Mouse (Mus musculus) inflammation-experienced regulatory T-cells (primary cell): Measurements from ENCODE around the gene Krtap14. TPM values are rescaled to one million over a fixed set of nuclear protein-coding genes. Genes with fewer than 3 reads are reported as not detected.

ENCODE experiments used
- polyA plus RNA-seq, 2 experiments: library from polyadenylated mRNA; unstranded; fragments of 100-300 nt; shearing (Covaris generic); gene quantifications; one replicate each; pipeline ENCODE4 v1.2.1; 2017

The Krtap14 gene
- polyA plus RNA-seq: not detected

DNA sequence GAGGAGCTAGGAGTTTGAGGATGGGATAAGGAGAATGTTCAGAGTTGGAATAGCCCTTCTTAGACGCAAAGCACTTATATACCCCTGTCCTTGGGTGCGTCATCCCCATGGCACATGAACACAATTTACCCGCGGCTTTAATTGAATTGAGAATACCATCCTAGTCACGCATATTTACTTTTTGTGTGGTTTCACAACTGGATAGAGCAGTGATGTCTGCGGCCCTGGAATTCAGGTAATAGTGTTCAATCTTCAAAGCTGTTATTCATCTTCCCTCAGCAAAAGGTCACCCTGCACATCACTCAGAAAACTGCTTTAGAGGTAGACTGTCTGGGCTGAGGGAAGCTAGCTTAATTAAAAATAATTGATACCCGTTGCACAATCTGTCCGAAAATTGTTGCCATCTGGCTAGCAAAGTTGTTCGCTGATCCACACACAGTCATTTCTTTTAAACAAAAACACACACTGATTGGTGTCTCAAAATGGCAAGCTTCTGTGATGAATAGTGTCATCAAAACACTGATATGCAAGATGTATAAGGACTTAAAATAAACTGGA, at the start of gene Krtap14:
Gene Krtap14, minus strand, starts transcription at position 51 of the 558 bp plus-strand sequence.

DNA sequence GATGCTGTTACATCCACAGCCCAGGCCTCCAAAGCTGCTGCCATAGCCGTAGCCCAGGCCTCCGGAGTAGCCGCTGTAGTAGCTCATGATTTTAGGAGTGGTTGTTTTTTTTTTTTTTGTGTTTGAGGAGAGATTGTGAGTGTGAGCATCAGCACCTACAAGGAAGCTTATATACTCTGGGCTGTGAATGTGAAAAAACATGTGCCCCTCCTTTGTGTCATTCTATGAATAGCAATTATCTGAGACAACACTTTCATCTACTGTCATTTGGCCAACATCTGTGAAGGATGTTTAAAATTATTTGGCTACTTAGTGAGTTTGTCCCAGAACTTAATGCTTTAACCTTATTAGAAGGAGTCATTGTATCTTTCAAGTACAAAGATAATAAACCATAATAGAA, 48.2 kb upstream of the Krtap14 start, which contains the start of gene Krtap19-2:
Gene Krtap19-2, minus strand, starts transcription at position 101 of the 400 bp plus-strand sequence.

DNA sequence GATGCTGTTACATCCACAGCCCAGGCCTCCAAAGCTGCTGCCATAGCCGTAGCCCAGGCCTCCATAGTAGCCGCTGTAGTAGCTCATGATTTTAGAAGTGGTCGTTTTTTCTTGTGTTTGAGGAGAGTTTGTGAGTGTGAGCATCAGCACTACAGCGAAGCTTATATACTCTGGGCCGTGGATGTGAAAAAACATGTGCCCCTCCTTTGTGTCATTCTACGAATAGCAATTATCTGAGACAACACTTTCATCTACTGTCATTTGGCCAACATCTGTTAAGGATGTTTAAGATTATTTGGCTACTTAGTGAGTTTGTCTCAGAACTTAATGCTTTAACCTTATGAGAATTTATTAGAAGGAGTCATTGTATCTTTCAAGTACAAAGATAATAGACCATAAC, 43.4 kb upstream of the Krtap14 start, which contains the start of gene Krtap19-1:
Gene Krtap19-1, minus strand, starts transcription at position 101 of the 400 bp plus-strand sequence.

DNA sequence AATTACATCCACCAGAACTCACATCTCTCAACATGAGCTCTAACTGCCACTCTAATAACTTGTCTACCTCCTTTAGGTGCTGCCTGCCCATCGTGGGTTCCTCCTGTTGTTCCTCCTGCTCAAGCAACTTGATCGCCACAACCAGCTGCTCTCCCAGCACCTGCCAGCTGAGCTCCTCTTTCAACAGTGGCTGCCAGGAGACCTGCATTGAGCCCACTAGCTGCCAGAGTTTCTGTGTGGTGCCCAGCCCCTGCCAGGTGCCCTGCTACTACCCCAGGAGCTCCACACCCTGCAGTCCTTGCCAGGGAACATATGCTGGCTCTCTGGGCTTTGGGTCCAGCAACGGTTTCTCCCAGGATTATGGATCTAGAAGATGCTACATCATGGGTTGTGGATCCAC, 5.9 kb downstream of the Krtap14 start, which contains the start of gene Krtap15:
Gene Krtap15, plus strand, starts transcription at position 150 of the 400 bp plus-strand sequence.

DNA sequence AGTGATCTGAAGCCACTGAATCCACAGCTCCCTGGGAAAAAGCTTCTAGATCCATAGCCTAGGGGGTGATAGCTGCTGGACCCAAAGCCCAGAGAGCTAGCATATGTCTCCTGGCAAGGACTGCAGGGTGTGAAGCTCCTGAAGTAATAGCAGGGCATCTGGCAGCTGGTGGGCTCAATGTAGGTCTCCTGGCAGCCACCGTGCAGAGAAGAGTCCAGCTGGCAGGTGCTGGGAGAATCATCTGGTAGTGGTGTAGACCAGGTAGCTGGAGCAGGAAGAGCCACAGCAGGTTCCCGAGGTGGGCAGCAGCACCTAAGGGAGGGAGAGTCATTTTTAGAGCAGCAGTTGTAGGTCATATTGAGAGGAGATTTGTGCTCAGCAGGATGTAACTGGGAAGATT, 14.1 kb downstream of the Krtap14 start, which contains the start of gene Gm20741:
Gene Gm20741, minus strand, starts transcription at position 394 of the 400 bp plus-strand sequence.

DNA sequence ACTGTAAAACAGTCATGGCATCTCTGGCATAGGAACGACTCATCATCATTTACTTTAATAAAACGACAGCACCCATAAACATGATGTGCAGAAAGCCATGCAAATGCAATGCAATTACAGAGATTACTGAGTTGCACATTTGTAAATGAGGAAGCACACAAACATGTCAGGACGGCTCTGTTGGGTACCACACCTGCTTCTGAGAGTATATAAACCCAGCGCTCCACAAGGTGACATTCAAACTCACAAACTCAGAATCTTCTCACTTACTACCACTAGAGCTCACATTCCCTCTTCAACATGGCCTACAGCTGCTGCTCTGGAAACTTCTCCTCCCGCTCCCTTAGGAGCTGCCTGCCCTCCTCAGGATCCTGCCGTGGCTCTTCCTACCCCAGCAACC, 48.3 kb downstream of the Krtap14 start, which contains the start of gene Gm5965:
Gene Gm5965, plus strand, starts transcription at position 301 of the 400 bp plus-strand sequence.

DNA sequence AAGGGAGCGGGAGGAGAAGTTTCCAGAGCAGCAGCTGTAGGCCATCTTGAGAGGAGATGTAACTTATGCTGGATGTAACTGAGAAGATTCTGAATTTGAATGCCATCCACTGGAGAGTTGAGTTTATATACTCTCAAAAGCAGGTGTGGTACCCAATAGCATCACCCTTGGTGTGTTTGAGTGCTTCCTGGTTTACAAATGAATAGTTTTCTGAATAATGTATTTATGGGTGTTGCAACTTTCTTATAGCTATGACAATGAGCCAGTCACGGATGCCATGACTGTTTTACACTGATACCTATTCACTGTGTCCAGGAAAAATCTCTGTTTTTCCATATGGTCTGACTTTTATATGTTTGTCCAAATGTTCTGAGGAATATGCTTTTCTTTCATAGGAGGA, 51.8 kb downstream of the Krtap14 start, which contains the start of gene 2310057N15Rik:
Gene 2310057N15Rik, minus strand, starts transcription at position 101 of the 400 bp plus-strand sequence.

Other genes starting within 250 kb of the Krtap14 start
- gene Krtap24-1, start 213.9 kb downstream of the Krtap14 start, polyA plus RNA-seq: not detected
- gene 2310079G19Rik, start 198.5 kb downstream of the Krtap14 start, polyA plus RNA-seq: not detected
- under 1 TPM in 1 of 2 experiments, not detected in 1; 0.29 TPM for gene Krtap26-1, start 178.3 kb downstream of the Krtap14 start, polyA plus RNA-seq
- not detected for gene Krtap27-1, start 154.5 kb downstream of the Krtap14 start, polyA plus RNA-seq
- gene 2310061N02Rik, start 118.2 kb downstream of the Krtap14 start, polyA plus RNA-seq: not detected
- under 1 TPM in 1 of 2 experiments, not detected in 1; 0.51 TPM for gene Krtap13-1, start 97.3 kb downstream of the Krtap14 start, polyA plus RNA-seq
- gene Krtap13, start 74.5 kb downstream of the Krtap14 start, polyA plus RNA-seq: not detected
- gene 2310034C09Rik, start 67.3 kb downstream of the Krtap14 start, polyA plus RNA-seq: not detected
- not detected for gene 2310057N15Rik, start 51.9 kb downstream of the Krtap14 start, polyA plus RNA-seq
- gene Gm5965, start 48.2 kb downstream of the Krtap14 start, polyA plus RNA-seq: not detected
- gene Gm20741, start 13.9 kb downstream of the Krtap14 start, polyA plus RNA-seq: not detected
- not detected for gene Krtap15, start 5.9 kb downstream of the Krtap14 start, polyA plus RNA-seq
- gene Krtap19-1, start 43.3 kb upstream of the Krtap14 start, polyA plus RNA-seq: 1 to 10 TPM in 1 of 2 experiments, not detected in 1; 1.2 TPM
- gene Krtap19-2, start 48.1 kb upstream of the Krtap14 start, polyA plus RNA-seq: not detected
- under 1 TPM in 1 of 2 experiments, not detected in 1; 0.31 TPM for gene Krtap19-3, start 51.9 kb upstream of the Krtap14 start, polyA plus RNA-seq
- gene Krtap19-4, start 58.9 kb upstream of the Krtap14 start, polyA plus RNA-seq: not detected
- gene Krtap19-5, start 70.3 kb upstream of the Krtap14 start, polyA plus RNA-seq: not detected
- gene Krtap19-9b, start 106.1 kb upstream of the Krtap14 start, polyA plus RNA-seq: not detected
- 1 to 10 TPM in 1 of 2 experiments, not detected in 1; 1.1 TPM for gene Krtap16-3, start 136.7 kb upstream of the Krtap14 start, polyA plus RNA-seq
- not detected for gene Krtap22-2, start 184.6 kb upstream of the Krtap14 start, polyA plus RNA-seq
- gene Gm10229, start 189.1 kb upstream of the Krtap14 start, polyA plus RNA-seq: not detected
- not detected for gene Krtap6-1, start 205.6 kb upstream of the Krtap14 start, polyA plus RNA-seq
- under 1 TPM in 1 of 2 experiments, not detected in 1; 0.40 TPM for gene Gm10228, start 215.3 kb upstream of the Krtap14 start, polyA plus RNA-seq
- gene Krtap6-5, start 221.7 kb upstream of the Krtap14 start, polyA plus RNA-seq: not detected
- gene 1110025L11Rik, start 237.9 kb upstream of the Krtap14 start, polyA plus RNA-seq: not detected